Mouse (Mus musculus) heart, adult 10 weeks (tissue): ENCODE results near the gene Ifnlr1. TPM values are rescaled to one million over a fixed set of nuclear protein-coding genes. Genes with fewer than 3 reads are reported as not detected.

Experiments used
- polyA plus RNA-seq: library from polyadenylated mRNA; stranded (reverse); fragments of 350-450 nt; fragmentation: Illumina TruSeq; extraction: RNeasy Lipid Tissue Mini Kit (QIAGEN cat#74804); gene quantifications from one replicate; pipeline ENCODE4 v1.2.3, GENCODE M21; 2014; ENCODE audit warnings: low read depth, low replicate concordance

Gene Ifnlr1
- 2.0 TPM for polyA plus RNA-seq

GRCm38 (mm10) chr4:135685906-135686567, at the start of gene Ifnlr1:
Gene Ifnlr1, plus strand, starts transcription at chr4:135686287.

GRCm38 (mm10) chr4:135727817-135728216, 41.7 kb downstream of the Ifnlr1 start, which contains the start of gene Il22ra1:
Gene Il22ra1, plus strand, starts transcription at chr4:135728172.

Other genes with a start within 250 kb of the Ifnlr1 start
- gene Stpg1, start 191.5 kb upstream of the Ifnlr1 start, polyA plus RNA-seq: 0.37 TPM
- 19.5 TPM for gene Nipal3, start 191.2 kb upstream of the Ifnlr1 start, polyA plus RNA-seq
- gene Grhl3, start 112.7 kb upstream of the Ifnlr1 start, polyA plus RNA-seq: not detected
- gene Il22ra1, start 41.9 kb downstream of the Ifnlr1 start, polyA plus RNA-seq: 0.24 TPM
- gene Myom3, start 73.4 kb downstream of the Ifnlr1 start, polyA plus RNA-seq: 3.5 TPM
- 60.1 TPM for gene Srsf10, start 169.5 kb downstream of the Ifnlr1 start, polyA plus RNA-seq
- gene Pnrc2, start 187.6 kb downstream of the Ifnlr1 start, polyA plus RNA-seq: 86.5 TPM
- gene Cnr2, start 209.1 kb downstream of the Ifnlr1 start, polyA plus RNA-seq: 0.10 TPM
- 40.8 TPM for gene Fuca1, start 234.4 kb downstream of the Ifnlr1 start, polyA plus RNA-seq